Mouse (Mus musculus) heart, embryonic 12.5 days (tissue): Measurements from ENCODE around the gene Kcnj1. TPM values are rescaled to one million over a fixed set of nuclear protein-coding genes. Genes with fewer than 3 reads are reported as not detected.

Experiments used
- ATAC-seq: fragments of 200-750 bp; cut with Nextera tagmentation; 2 replicates; pipeline ENCODE4 v1.8.0; 2017; ENCODE audit warnings: moderate TSS enrichment, moderate library complexity; ENCODE audit not compliant: insufficient number of reproducible peaks, low FRiP score
- H3K27ac ChIP-seq: fragments of 300-500 bp; sonication (generic); 2 replicates; pipeline ENCODE4 v1.5.1; 2016; ENCODE audit warnings: mild to moderate bottlenecking, moderate library complexity; ENCODE audit not compliant: poor library complexity, severe bottlenecking
- H3K27me3 ChIP-seq: fragments of 300-500 bp; sonication (generic); replicated peaks from 2 replicates; pipeline ENCODE4 v1.6.1; 2016; ENCODE audit warnings: mild to moderate bottlenecking, moderate library complexity
- H3K36me3 ChIP-seq: fragments of 300-500 bp; sonication (generic); 2 replicates; pipeline ENCODE4 v1.6.1; 2016; ENCODE audit warnings: mild to moderate bottlenecking, moderate library complexity
- H3K4me1 ChIP-seq: fragments of 300-500 bp; sonication (generic); replicated peaks from 2 replicates; pipeline ENCODE4 v1.6.1; 2016; ENCODE audit warnings: mild to moderate bottlenecking
- H3K4me2 ChIP-seq: fragments of 300-500 bp; sonication (generic); 2 replicates; pipeline ENCODE4 v1.6.1; 2016; ENCODE audit warnings: mild to moderate bottlenecking, moderate library complexity
- H3K4me3 ChIP-seq: fragments of 300-500 bp; sonication (generic); 2 replicates; pipeline ENCODE4 v1.5.1; 2016; ENCODE audit warnings: mild to moderate bottlenecking
- H3K9ac ChIP-seq: fragments of 300-500 bp; sonication (generic); 2 replicates; pipeline ENCODE4 v1.6.1; 2016; ENCODE audit warnings: mild to moderate bottlenecking, moderate library complexity
- H3K9me3 ChIP-seq: fragments of 300-500 bp; sonication (generic); replicated peaks from 2 replicates; pipeline ENCODE4 v1.6.1; 2016; ENCODE audit warnings: mild to moderate bottlenecking, moderate library complexity
- WGBS: fragments of 180-500 bp; shearing (Covaris S2); methylation state at CpG from one replicate; pipeline ENCODE4 v1.1.7; 2016; 5-methylcytosine and 5-hydroxymethylcytosine counted together
- polyA plus RNA-seq: library from polyadenylated mRNA; unstranded; fragments of >200 nt; fragmentation: Nextera tagmentation; extraction: Ambion mirVana; gene quantifications from 2 replicates; pipeline ENCODE4 v1.2.1, GENCODE M21; 2016

Kcnj1 gene
- polyA plus RNA-seq, 1 experiment from 2014 or later = not detected

- WGBS = 6% methylated on average over 6 of the region's 6 CpGs
- Histone ChIP-seq H3K4me1 (peaks cover 5% of the 10 kb centered on the region; the same call in 1 of the 2 replicates), H3K4me3 (no peak overlapping the region), H3K4me2 (no peak overlapping the region), H3K27me3 (peaks cover 12% of the 10 kb centered on the region), H3K9ac (no peak overlapping the region), H3K9me3 (no peaks in the 10 kb centered on the region), H3K27ac (no peak overlapping the region), H3K36me3 (no peaks in the 10 kb centered on the region)
- no peak for ATAC-seq
Observed at GRCm38 (mm10) chr9:32350332-32350731, 22.0 kb upstream of the Kcnj1 start.

- H3K4me1 ChIP-seq = no peaks in the 10 kb centered on the region
- no peak overlapping the region for H3K9ac ChIP-seq
- WGBS = 73% methylated on average over 1 of the region's 1 CpGs
- no peaks in the 10 kb centered on the region for H3K9me3 ChIP-seq
- no peak overlapping the region for H3K27ac ChIP-seq
- no peaks in the 10 kb centered on the region for H3K36me3 ChIP-seq
- no peaks in the 10 kb centered on the region for H3K27me3 ChIP-seq
- no peak overlapping the region for H3K4me2 ChIP-seq
- ATAC-seq = no peak
- no peak overlapping the region for H3K4me3 ChIP-seq
Observed at GRCm38 (mm10) chr9:32360770-32361169, 11.5 kb upstream of the Kcnj1 start.

- WGBS = 41% methylated on average over 2 of the region's 2 CpGs
- ATAC-seq = no peak
- no peak overlapping the region for H3K4me3 ChIP-seq
- 0 out of 2 replicates have a peak, but pooled peaks cover 2% of the 10 kb centered on the region for H3K9me3 ChIP-seq
- H3K9ac ChIP-seq = no peak overlapping the region
- no peak overlapping the region for H3K4me2 ChIP-seq
- H3K36me3 ChIP-seq = no peaks in the 10 kb centered on the region
- H3K27ac ChIP-seq = no peak overlapping the region
- no peaks in the 10 kb centered on the region for H3K4me1 ChIP-seq
- no peaks in the 10 kb centered on the region for H3K27me3 ChIP-seq
Observed at GRCm38 (mm10) chr9:32368812-32369211, 3.5 kb upstream of the Kcnj1 start.

GRCm38 (mm10) chr9:32369388-32369787 is 2.9 kb upstream of the Kcnj1 start:
- Histone ChIP-seq H3K27ac (no peak overlapping the region), H3K36me3 (no peaks in the 10 kb centered on the region), H3K27me3 (no peaks in the 10 kb centered on the region), H3K4me2 (no peak overlapping the region), H3K9ac (no peak overlapping the region), H3K4me1 (no peaks in the 10 kb centered on the region), H3K9me3 (0 out of 2 replicates have a peak, but pooled peaks cover 2% of the 10 kb centered on the region), H3K4me3 (no peak overlapping the region)
- ATAC-seq = no peak
- 61% methylated on average over 6 of the region's 6 CpGs for WGBS

GRCm38 (mm10) chr9:32373656-32374055 is 1.4 kb downstream of the Kcnj1 start:
- H3K4me1 ChIP-seq = no peaks in the 10 kb centered on the region
- ATAC-seq = no peak
- WGBS = 92% methylated on average over 6 of the region's 6 CpGs

GRCm38 (mm10) chr9:32376031-32376430 is 3.7 kb downstream of the Kcnj1 start:
- Histone ChIP-seq H3K27me3 (no peaks in the 10 kb centered on the region; the same call in 1 of the 2 replicates), H3K27ac (no peak overlapping the region), H3K4me2 (no peak overlapping the region), H3K9me3 (no peaks in the 10 kb centered on the region), H3K4me3 (no peak overlapping the region), H3K36me3 (no peaks in the 10 kb centered on the region), H3K4me1 (no peaks in the 10 kb centered on the region), H3K9ac (no peak overlapping the region)
- 52% methylated on average over 7 of the region's 7 CpGs for WGBS
- no peak for ATAC-seq

More at GRCm38 (mm10) chr9:32373656-32374055, 1.4 kb downstream of the Kcnj1 start:
- Histone ChIP-seq H3K9ac (no peak overlapping the region), H3K4me2 (no peak overlapping the region), H3K4me3 (no peak overlapping the region), H3K9me3 (no peaks in the 10 kb centered on the region), H3K27me3 (no peaks in the 10 kb centered on the region; the same call in 1 of the 2 replicates), H3K27ac (no peak overlapping the region), H3K36me3 (no peaks in the 10 kb centered on the region)

GRCm38 (mm10) chr9:32376863-32377590 is 4.7 kb downstream of the Kcnj1 start:
- ATAC-seq = no peak

GRCm38 (mm10) chr9:32384906-32385305 is 12.6 kb downstream of the Kcnj1 start:
- ATAC-seq = no peak
- H3K27me3 ChIP-seq = peaks cover 9% of the 10 kb centered on the region; the same call in 1 of the 2 replicates
- H3K36me3 ChIP-seq = no peaks in the 10 kb centered on the region

More at GRCm38 (mm10) chr9:32376863-32377590, 4.7 kb downstream of the Kcnj1 start:
- H3K9ac ChIP-seq = no peak overlapping the region
- H3K4me1 ChIP-seq = no peaks in the 10 kb centered on the region
- H3K27ac ChIP-seq = no peak overlapping the region
- H3K36me3 ChIP-seq = no peaks in the 10 kb centered on the region
- no peaks in the 10 kb centered on the region; the same call in 1 of the 2 replicates for H3K27me3 ChIP-seq
- H3K4me2 ChIP-seq = no peak overlapping the region
- WGBS = 75% methylated on average over 5 of the region's 5 CpGs
- no peaks in the 10 kb centered on the region for H3K9me3 ChIP-seq
- H3K4me3 ChIP-seq = no peak overlapping the region

GRCm38 (mm10) chr9:32388120-32388519 is 15.8 kb downstream of the Kcnj1 start:
- H3K4me1 ChIP-seq = peaks cover 9% of the 10 kb centered on the region
- no peak overlapping the region for H3K4me3 ChIP-seq
- no peak overlapping the region for H3K4me2 ChIP-seq
- no peak overlapping the region for H3K27ac ChIP-seq
- peaks cover 9% of the 10 kb centered on the region; the same call in 1 of the 2 replicates for H3K27me3 ChIP-seq
- H3K9ac ChIP-seq = no peak overlapping the region
- no peak for ATAC-seq
- WGBS = 88% methylated on average over 1 of the region's 1 CpGs
- no peaks in the 10 kb centered on the region for H3K36me3 ChIP-seq
- no peaks in the 10 kb centered on the region for H3K9me3 ChIP-seq

More at GRCm38 (mm10) chr9:32384906-32385305, 12.6 kb downstream of the Kcnj1 start:
- peaks cover 9% of the 10 kb centered on the region for H3K4me1 ChIP-seq
- H3K9me3 ChIP-seq = no peaks in the 10 kb centered on the region
- H3K27ac ChIP-seq = no peak overlapping the region
- 75% methylated on average over 4 of the region's 4 CpGs for WGBS
- no peak overlapping the region for H3K4me2 ChIP-seq
- no peak overlapping the region for H3K4me3 ChIP-seq
- H3K9ac ChIP-seq = no peak overlapping the region

- H3K36me3 ChIP-seq = no peaks in the 10 kb centered on the region
- no peak for ATAC-seq
- peaks cover 9% of the 10 kb centered on the region for H3K4me1 ChIP-seq
- H3K9ac ChIP-seq = no peak overlapping the region
- no peak overlapping the region for H3K4me3 ChIP-seq
- no peaks in the 10 kb centered on the region for H3K27me3 ChIP-seq
- H3K4me2 ChIP-seq = no peak overlapping the region
- no peaks in the 10 kb centered on the region for H3K9me3 ChIP-seq
- 79% methylated on average over 5 of the region's 5 CpGs for WGBS
- no peak overlapping the region for H3K27ac ChIP-seq
Observed at GRCm38 (mm10) chr9:32391092-32391491, 18.8 kb downstream of the Kcnj1 start.

GRCm38 (mm10) chr9:32391701-32392100 is 19.4 kb downstream of the Kcnj1 start:
- Histone ChIP-seq H3K27ac (no peak overlapping the region), H3K9ac (no peak overlapping the region), H3K9me3 (no peaks in the 10 kb centered on the region), H3K4me3 (no peak overlapping the region), H3K27me3 (no peaks in the 10 kb centered on the region), H3K4me1 (peaks cover 9% of the 10 kb centered on the region), H3K4me2 (no peak overlapping the region), H3K36me3 (no peaks in the 10 kb centered on the region)
- 57% methylated on average over 9 of the region's 9 CpGs for WGBS
- no peak for ATAC-seq
